Mouse (Mus musculus) liver, adult 2 months (tissue): ENCODE results near the gene Gm49416. TPM values are rescaled to one million over a fixed set of nuclear protein-coding genes. Genes with fewer than 3 reads are reported as not detected.
A peak's percentile ranks its signal among the peaks of the same experiment; 100 is the strongest.

Experiments
- DNase-seq: peaks from one replicate; pipeline ENCODE4 v3.0.0-alpha.2; 2011; ENCODE audit warnings: low read depth, low spot score; ENCODE audit errors: extremely low read depth
- H3K27ac ChIP-seq: fragments of 200-500 bp; replicated peaks from 2 replicates; pipeline ENCODE4 v1.5.1; 2012; ENCODE audit warnings: low read depth, mild to moderate bottlenecking, control low read depth, inconsistent platforms, low read length; ENCODE audit not compliant: insufficient read depth
- H3K27me3 ChIP-seq: fragments of 200-500 bp; 2 replicates; pipeline ENCODE4 v1.6.1; 2012; ENCODE audit warnings: mild to moderate bottlenecking, moderate library complexity, low read length, inconsistent platforms; ENCODE audit not compliant: control insufficient read depth, insufficient read depth
- H3K36me3 ChIP-seq: fragments of 200-500 bp; 2 replicates; pipeline ENCODE4 v1.6.1; 2012; ENCODE audit warnings: low read length, inconsistent platforms; ENCODE audit not compliant: control insufficient read depth, insufficient read depth
- H3K4me1 ChIP-seq: fragments of 200-500 bp; 2 replicates; pipeline ENCODE4 v1.6.1; 2011; ENCODE audit warnings: low read length; ENCODE audit not compliant: control insufficient read depth, insufficient read depth
- H3K4me3 ChIP-seq: fragments of 200-500 bp; 2 replicates; pipeline ENCODE4 v1.5.1; 2011; ENCODE audit warnings: low read depth, mild to moderate bottlenecking, control low read depth, low read length, moderate library complexity; ENCODE audit not compliant: insufficient read depth
- H3K79me2 ChIP-seq: fragments of 200-500 bp; 2 replicates; pipeline ENCODE4 v1.6.1; 2012; ENCODE audit warnings: inconsistent platforms, mild to moderate bottlenecking, low read length, moderate library complexity; ENCODE audit not compliant: control insufficient read depth, insufficient read depth
- H3K9ac ChIP-seq: fragments of 200-500 bp; 2 replicates; pipeline ENCODE4 v1.6.1; 2012; ENCODE audit warnings: low read depth, mild to moderate bottlenecking, control low read depth, inconsistent platforms, low read length
- CTCF ChIP-seq: fragments of 200-500 bp; IDR thresholded peaks from 2 replicates; pipeline ENCODE4 v1.5.1; 2011; ENCODE audit warnings: low read depth, low read length, control low read depth
- POLR2A ChIP-seq: fragments of 200-500 bp; IDR thresholded peaks from 2 replicates; pipeline ENCODE4 v1.6.1; 2011; ENCODE audit warnings: low read length, control low read depth; ENCODE audit not compliant: insufficient read depth; ENCODE audit errors: extremely low read depth
- WGBS: fragments of 180-500 bp; shearing (Covaris S2); methylation state at CpG from one replicate; pipeline ENCODE4 v1.1.7; 2018; 5-methylcytosine and 5-hydroxymethylcytosine counted together
- polyA plus RNA-seq: library from polyadenylated mRNA; depleted of rRNA; stranded (reverse); fragments of >200 nt; gene quantifications from 2 replicates; pipeline ENCODE4 v1.2.3, GENCODE M21; 2012
- total RNA-seq: library from RNA; depleted of rRNA; stranded (reverse); fragments of >200 nt; gene quantifications from 2 replicates; pipeline ENCODE4 v1.2.3, GENCODE M21; 2014

Gm49416 gene
- total and polyA plus RNA-seq, 2 experiments: not detected

- no peaks in the 10 kb centered on the region for H3K27me3 ChIP-seq
- no peak for DNase-seq
- WGBS: 86% methylated on average over 2 of the region's 2 CpGs
- peaks cover 4% of the 10 kb centered on the region; the same call in 1 of the 2 replicates for H3K79me2 ChIP-seq
- peaks cover 10% of the 10 kb centered on the region for H3K4me1 ChIP-seq
- H3K27ac ChIP-seq: no peak overlapping the region
- no peak overlapping the region for H3K4me3 ChIP-seq
- TF ChIP-seq CTCF (no peak), POLR2A (no peak)
- peaks cover 5% of the 10 kb centered on the region; the same call in 1 of the 2 replicates for H3K36me3 ChIP-seq
- H3K9ac ChIP-seq: no peak overlapping the region
Observed at GRCm38 (mm10) chr19:8926766-8927165, 38.0 kb downstream of the Gm49416 start.

GRCm38 (mm10) chr19:8927891-8928525 lies 39.3 kb downstream of the Gm49416 start:
- H3K79me2 ChIP-seq: no peaks in the 10 kb centered on the region
- H3K9ac ChIP-seq: no peak overlapping the region
- no peak for DNase-seq
- H3K36me3 ChIP-seq: peaks cover 3% of the 10 kb centered on the region; the same call in 1 of the 2 replicates
- TF ChIP-seq CTCF (no peak), POLR2A (no peak)
- peaks cover 9% of the 10 kb centered on the region for H3K4me1 ChIP-seq
- WGBS: 93% methylated on average over 12 of the region's 12 CpGs
- no peaks in the 10 kb centered on the region for H3K27me3 ChIP-seq
- no peak overlapping the region for H3K27ac ChIP-seq
- no peak overlapping the region for H3K4me3 ChIP-seq

- Histone ChIP-seq H3K9ac (peak overlapping the region; percentile 6; the same call in 1 of the 2 replicates), H3K27ac (peak overlapping the region; percentile 43), H3K4me3 (peak overlapping the region; percentile 82; the same call in 1 of the 2 replicates), H3K79me2 (no peaks in the 10 kb centered on the region), H3K27me3 (no peaks in the 10 kb centered on the region), H3K36me3 (peaks cover 8% of the 10 kb centered on the region; the same call in 1 of the 2 replicates), H3K4me1 (peaks cover 9% of the 10 kb centered on the region)
- TF ChIP-seq CTCF (no peak), POLR2A (no peak)
- WGBS: 28% methylated on average over 16 of the region's 16 CpGs
- DNase-seq: no peak
Observed at GRCm38 (mm10) chr19:8928689-8929223, 40.0 kb downstream of the Gm49416 start.

- TF ChIP-seq CTCF (0 out of 2 replicates have a peak, but pooled peaks have one; percentile 13), POLR2A (peak; percentile 34; the same call in 1 of the 2 replicates)
- Histone ChIP-seq H3K36me3 (peaks cover 9% of the 10 kb centered on the region; the same call in 1 of the 2 replicates), H3K27ac (peak within 1 kb of the TSS; percentile 80), H3K4me1 (peaks cover 9% of the 10 kb centered on the region), H3K27me3 (no peaks in the 10 kb centered on the region), H3K79me2 (no peaks in the 10 kb centered on the region), H3K4me3 (peak within 1 kb of the TSS; percentile 82), H3K9ac (peak within 1 kb of the TSS; percentile 96)
- under 1% methylated on average over 65 of the region's 74 CpGs for WGBS
- DNase-seq: peak; percentile 84
Observed at GRCm38 (mm10) chr19:8929224-8930088, 40.7 kb downstream of the Gm49416 start, which contains the start of the genes Rom1 and Eml3. Gene Rom1, minus strand, starts transcription at chr19:8929356. Gene Eml3, plus strand, starts transcription at chr19:8929552.

DNA sequence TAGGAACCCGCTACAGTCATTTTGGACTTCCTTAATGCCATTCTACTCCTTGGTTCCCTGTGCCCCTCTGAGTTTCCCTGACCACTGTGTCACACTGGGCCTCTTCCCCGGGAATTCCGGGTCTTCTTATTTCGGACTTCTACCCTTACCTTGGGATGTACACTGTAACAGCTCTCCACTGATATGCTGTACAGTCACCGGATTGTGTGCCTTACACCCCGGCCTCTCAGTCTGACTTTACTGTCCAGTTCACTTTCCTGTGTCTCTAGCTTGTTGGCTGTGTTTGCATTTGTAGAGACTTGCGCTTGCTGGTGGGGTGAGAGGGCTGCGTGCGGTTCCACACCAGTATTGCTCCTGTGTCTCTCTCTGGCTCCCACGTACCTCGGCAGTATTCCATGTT lies 41.4 kb downstream of the Gm49416 start:
- TF ChIP-seq POLR2A (no peak), CTCF (no peak)
- H3K4me1 ChIP-seq: peaks cover 9% of the 10 kb centered on the region
- no peaks in the 10 kb centered on the region for H3K79me2 ChIP-seq
- peaks cover 10% of the 10 kb centered on the region; the same call in 1 of the 2 replicates for H3K36me3 ChIP-seq
- WGBS: 1% methylated on average over 11 of the region's 11 CpGs
- H3K9ac ChIP-seq: peak overlapping the region; percentile 96
- H3K27ac ChIP-seq: peak overlapping the region; percentile 80
- no peaks in the 10 kb centered on the region for H3K27me3 ChIP-seq
- H3K4me3 ChIP-seq: peak overlapping the region; percentile 82
- DNase-seq: no peak
